Mouse (Mus musculus): ENCODE measurements around the gene Ebi3. TPM values are rescaled to one million over a fixed set of nuclear protein-coding genes. Genes with fewer than 3 reads are reported as not detected.
A peak's percentile ranks its signal among the peaks of the same experiment; 100 is the strongest.

Ebi3 gene
- polyA plus RNA-seq, 1 experiment, result 3.1 TPM

GRCm38 (mm10) chr17:55958584-55958886 is 6.1 kb downstream of the Ebi3 start:
- no peak for DNase-seq (ENCODE audit: low spot score)

- DNase-seq (ENCODE audit: low spot score), result peak; percentile 84
Observed at GRCm38 (mm10) chr17:55958918-55959728, 6.7 kb downstream of the Ebi3 start, which contains the start of gene Yju2. TSS of gene Yju2 (plus strand) at chr17:55959099.

DNA sequence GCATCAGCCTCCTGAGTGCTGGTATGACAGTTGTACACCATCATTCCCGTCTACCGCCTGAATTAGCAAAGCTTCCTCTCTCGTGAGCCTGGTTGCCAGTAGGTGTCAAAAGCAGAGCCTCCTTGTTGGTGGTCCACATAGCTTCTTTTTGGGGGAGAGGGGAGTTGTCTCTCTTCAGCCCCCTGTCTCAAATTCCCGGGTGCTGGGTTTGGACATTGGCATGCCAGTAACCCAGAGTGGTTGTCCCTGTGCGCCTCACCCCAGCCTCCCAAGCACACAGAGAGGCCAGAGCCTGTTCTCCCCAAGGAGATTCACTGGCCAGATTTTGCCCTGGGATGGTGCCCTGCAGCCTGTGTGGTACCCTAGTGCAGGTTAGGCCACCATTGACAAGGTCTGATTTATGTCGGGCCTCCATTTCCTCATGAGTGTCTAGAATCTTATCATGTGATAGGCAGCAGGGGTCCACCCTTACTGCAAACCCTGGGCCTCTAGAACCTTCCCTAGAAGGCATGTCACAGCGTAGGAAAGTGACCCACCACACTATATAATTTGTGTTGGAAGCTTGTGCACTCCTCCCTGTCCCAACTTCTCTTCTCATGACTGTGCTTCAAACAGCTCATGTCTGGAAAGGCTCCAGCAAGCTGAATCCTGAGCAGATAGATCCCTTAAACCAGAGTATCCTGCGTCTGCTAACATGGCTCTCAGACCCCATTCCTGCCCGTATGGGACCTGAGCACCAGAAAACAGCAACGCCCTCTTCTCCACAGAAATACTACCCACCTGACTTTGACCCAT is 7.7 kb downstream of the Ebi3 start:
- DNase-seq (ENCODE audit: low spot score), result no peak

DNA sequence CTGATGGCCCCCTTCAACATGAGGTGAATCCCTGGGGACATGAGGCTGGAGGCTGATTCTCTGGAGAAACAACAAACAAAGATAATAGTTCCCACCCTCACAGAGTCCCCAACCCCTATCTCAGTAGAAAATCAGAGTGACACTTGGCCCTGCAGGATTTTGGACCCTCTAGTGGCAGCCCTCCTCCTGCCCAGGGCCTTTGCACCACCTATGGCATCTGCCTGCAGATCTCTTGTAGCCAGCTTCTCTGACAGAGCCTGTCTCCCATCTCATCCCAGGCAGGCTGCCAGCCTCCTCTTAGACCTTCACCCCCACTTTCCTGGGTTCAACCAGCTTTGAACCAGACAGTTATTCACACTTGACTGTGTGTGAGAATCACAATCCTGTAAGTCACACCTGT is 8.4 kb downstream of the Ebi3 start:
- DNase-seq (ENCODE audit: low spot score), result no peak

DNA sequence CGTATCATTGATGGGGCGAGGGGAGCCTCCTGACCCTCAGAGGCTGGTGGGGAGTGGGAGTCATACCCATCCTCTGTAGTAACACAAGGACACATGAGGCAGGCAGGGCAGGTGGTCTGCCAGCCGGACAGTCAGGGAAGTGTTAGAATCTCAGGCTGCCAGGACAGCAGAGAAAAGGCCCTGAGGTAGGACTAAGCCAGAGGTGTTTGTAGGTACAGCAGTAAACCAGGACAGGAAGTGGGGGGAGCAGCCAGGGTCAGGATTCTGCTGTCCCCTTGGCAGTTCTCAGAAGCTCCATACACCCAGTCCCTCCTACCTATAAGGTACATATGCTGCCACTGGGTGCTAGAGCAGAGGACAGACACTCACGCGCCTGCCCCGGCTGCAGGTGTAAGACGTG is 9.2 kb downstream of the Ebi3 start:
- no peak for DNase-seq (ENCODE audit: low spot score)

GRCm38 (mm10) chr17:55963171-55963570 is 10.7 kb downstream of the Ebi3 start:
- no peak for DNase-seq (ENCODE audit: low spot score)

DNA sequence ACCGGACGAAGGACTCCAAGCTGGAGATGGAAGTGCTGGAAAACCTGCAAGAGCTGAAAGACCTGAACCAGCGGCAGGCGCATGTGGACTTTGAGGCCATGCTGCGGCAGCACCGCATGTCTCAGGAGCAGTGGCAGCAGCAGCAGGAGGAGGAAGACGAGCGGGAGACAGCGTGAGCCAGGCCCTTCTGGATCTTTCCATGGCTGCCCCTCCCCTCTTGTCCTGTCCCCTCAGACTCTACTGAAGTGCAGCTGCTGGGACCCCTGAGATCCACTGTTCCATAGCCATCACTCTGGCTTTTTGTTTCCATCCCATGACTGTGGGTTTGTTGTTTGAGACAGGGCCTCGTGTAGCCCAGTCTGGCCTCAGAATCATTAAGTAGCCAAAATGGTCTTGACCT is 12.1 kb downstream of the Ebi3 start:
- DNase-seq (ENCODE audit: low spot score), result no peak

DNA sequence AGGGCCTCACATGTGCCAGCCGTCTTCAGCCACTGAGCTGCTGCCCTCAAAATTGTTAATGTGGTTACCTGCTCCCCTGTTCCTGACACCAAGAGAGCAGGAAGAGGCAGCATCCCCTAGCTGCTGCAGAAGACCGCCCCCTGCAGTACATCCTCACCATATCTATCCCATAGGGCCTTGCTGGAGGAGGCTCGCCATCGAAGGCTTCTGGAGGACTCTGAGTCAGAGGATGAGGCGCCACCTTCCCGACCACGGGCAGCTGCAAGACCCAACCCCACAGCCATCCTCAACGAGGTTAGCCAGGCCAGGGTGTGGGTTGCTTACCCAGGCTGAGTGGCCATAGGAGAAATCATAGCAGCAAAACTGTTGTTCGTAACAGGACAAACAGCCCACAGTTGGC is 12.6 kb downstream of the Ebi3 start:
- no peak for DNase-seq (ENCODE audit: low spot score)

GRCm38 (mm10) chr17:55967186-55967585 is 14.7 kb downstream of the Ebi3 start:
- DNase-seq (ENCODE audit: low spot score), result no peak

GRCm38 (mm10) chr17:55968210-55968609 is 15.8 kb downstream of the Ebi3 start:
- DNase-seq (ENCODE audit: low spot score), result no peak

GRCm38 (mm10) chr17:55969560-55969959 is 17.1 kb downstream of the Ebi3 start:
- no peak for DNase-seq (ENCODE audit: low spot score)

GRCm38 (mm10) chr17:55969966-55970891 is 17.8 kb downstream of the Ebi3 start, which contains the start of gene Shd:
TSS of gene Shd (plus strand) at chr17:55970467.
- DNase-seq (ENCODE audit: low spot score), result no peak

GRCm38 (mm10) chr17:55971453-55971852 is 19.0 kb downstream of the Ebi3 start:
- DNase-seq (ENCODE audit: low spot score), result no peak

DNA sequence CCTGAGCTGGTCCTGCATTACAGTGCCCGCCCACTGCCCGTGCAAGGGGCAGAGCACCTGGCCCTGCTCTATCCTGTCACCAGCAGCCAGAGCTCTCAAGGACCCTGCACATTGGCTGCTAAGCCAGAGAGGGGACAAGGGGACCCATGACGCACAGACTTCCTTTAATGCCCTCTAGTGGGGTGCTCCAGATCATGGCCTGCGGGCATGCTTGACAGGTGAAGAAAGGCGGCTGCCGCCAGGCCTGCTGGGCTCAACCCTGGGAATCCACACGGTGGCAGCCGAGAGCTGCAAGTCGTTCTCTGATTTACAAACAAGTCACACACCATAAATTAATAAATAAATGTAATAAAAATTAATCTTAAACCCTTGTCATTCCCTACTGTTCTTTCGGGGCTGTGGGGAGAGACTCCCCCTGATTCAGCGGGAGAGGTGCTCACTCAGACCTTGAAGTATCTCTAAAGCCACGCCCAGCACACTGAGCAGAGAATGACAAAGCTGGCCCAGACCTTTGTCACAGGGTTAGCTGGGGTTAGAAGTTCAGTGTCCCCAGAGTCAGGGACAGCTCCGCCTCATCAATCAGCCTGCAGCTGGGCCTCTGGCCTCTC is 23.9 kb downstream of the Ebi3 start:
- no peak for DNase-seq (ENCODE audit: low spot score)

DNA sequence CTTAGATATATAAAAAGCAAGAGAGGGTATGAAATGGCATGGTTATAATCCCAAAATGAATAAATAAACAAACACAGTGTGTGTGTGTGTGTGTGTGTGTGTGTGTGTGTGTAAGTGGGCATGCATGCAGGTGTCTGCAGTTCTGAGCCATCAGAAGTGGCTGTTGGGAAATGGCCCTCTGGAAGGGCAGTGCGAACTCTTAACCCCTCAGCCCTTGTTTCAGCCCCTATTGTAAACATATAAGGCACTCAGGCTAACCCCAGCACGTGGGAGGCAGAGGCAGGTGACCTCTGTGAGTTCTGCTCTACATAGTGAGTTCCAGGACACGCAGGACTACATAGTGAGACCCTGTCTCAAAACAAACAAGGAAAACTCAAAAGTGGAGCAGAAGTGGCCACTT is 24.9 kb downstream of the Ebi3 start:
- DNase-seq (ENCODE audit: low spot score), result no peak

DNA sequence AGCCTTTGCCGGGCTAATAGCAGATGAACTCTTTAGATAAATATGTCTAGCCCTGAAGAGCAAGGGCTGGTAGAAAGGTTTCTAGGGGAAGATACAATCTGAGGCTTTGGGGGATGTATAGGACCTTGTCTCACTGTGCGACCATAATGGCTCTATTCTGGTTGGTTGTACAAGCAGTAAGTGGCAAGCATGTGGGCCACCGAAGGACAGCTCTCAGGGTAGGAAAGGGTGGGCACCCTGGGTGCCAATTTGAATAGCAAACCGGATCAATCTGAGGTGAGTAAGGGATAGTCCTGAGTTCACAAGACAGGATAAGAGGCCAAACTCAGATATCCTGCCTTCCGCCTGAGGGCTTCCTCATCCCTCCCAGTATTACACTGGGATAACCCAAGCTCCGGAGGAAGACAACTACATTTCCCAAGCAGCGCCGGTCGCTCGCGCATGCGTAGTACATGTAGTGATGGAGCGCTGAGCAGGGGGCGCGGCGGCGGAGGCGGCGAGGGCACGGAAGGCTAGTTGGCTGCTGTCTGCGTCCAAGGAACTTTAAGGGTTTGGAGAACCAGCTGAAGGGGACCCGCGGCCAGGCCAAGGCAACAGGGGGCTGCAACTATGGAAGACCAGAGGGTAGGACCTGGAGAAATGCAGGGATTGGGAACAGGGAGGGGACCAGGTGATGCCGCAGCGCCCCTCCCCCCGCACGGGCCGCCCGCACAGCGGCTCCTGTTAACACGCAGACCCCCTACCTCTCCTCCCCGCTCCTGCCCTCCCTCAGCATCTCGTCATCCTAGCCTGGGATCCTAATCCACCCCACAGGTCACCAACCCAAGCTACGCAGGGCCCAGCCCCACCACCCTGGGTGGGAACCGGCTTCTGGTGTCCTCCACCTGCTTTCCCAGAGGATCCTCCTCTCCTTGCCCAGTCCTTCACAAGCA is 33.9 kb downstream of the Ebi3 start, which contains the start of gene Fsd1:
Gene Fsd1, plus strand, starts transcription at position 480 of the 932 bp plus-strand sequence.
- DNase-seq (ENCODE audit: low spot score), result no peak

DNA sequence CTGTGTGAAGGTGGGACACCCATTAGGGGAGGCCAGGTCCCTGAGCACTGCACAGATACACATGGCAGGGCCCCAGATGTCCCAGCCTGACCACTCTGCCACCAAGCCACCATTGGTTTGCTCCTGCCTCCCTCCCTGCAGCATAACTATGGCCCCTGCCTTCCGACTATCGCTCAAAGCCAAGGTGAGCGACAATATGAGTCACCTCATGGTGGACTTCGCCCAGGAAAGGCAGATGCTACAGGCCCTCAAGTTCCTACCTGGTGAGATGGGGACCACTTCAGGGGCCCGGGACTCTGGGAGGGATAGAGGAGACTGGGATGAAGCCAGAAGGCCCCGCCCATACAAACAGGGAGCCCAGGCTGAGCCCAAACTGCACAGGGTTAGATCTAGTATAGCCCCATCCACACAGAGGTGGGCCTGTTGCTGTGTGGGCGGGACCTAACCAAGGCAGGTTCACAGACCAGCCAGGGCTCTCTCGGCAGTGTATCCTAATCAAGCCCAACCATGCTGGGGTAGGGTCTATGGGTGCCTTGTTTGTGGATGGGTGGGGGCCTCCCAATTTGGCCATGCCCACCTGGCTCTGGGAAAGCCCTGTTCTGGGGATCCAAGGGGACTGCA is 37.9 kb downstream of the Ebi3 start:
- no peak for DNase-seq (ENCODE audit: low spot score)

GRCm38 (mm10) chr17:55996007-55996406 is 43.6 kb downstream of the Ebi3 start:
- DNase-seq (ENCODE audit: low spot score), result no peak

DNA sequence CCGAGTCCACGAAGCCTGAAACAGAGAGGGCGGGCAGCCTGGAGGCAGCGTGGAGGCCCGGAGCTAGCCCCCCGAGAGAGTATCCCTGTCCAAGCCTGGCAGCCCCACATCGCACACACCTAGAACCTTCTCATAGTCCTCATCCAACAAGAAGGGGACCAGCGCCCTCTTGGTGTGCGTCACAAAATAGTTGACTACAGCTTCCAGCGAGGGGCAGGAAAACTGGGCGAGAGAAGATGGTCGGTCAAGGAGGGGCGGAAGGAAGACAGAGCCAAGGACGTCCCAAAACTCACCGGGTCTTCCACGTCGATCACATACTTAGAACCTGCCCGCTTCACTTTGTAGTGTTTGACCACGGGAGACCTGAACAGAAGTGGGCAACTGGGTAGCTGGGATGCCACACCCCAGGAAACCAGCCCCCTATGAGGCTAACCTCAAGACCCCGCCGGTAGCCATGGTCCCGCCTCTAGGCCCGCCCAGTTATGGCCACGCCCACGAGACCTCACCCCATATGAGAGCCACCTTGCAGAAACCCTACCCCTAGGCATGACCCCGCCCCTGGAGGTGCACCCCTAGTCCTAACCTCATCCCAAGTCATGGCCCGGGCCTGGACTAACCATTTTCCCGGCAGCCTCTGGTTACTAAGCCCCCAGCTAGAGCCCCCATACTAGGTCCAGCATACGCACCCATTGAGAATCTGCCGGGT is 47.5 kb downstream of the Ebi3 start:
- no peak for DNase-seq (ENCODE audit: low spot score)
